20 mouse cellular contexts compared by ENCODE assay signal in genomic region chr13:63015362-63015761, GRCm38 (mm10). TPM values are rescaled to one million over a fixed set of nuclear protein-coding genes. Genes with fewer than 3 reads are reported as not detected.
DNase-seq lines count a peak whose midpoint lies in the region; ATAC-seq and TF ChIP-seq lines count a peak whose summit lies in the region.
"Had no signal": no experiment of that assay in that cellular context is flagged by ENCODE, and none has a peak within 500 bp of the region (broad histone marks: within the 10 kb centered on the region; RNA-seq: fewer than 3 reads in every experiment).

No protein-coding gene starts in this region.

- no peak for TF ChIP-seq CTCF in forebrain, postnatal 0 days (IDR thresholded peaks at IDR 0.05; ENCODE audit: low read depth)

- H3K27ac ChIP-seq in forebrain, postnatal 0 days (ENCODE audit: low read depth, low read length), result peak overlapping the region; percentile 35; the same call in 1 of the 2 replicates
- no peak overlapping the region for H3K27ac ChIP-seq in forebrain, embryonic 10.5 days
- no peak overlapping the region for H3K27ac ChIP-seq in midbrain, embryonic 15.5 days
- no peak overlapping the region for H3K27ac ChIP-seq in midbrain, embryonic 10.5 days (replicated peaks)
- no peak overlapping the region for H3K27ac ChIP-seq in hindbrain, embryonic 16.5 days (ENCODE audit: low read depth, low read length)
- no peak overlapping the region for H3K27ac ChIP-seq in embryonic facial prominence, embryonic 10.5 days (replicated peaks)
- H3K27ac ChIP-seq: embryonic facial prominence, embryonic 13.5 days had no signal

- no peaks in the 10 kb centered on the region for H3K36me3 ChIP-seq in forebrain, postnatal 0 days (ENCODE audit: insufficient read depth)
- no peaks in the 10 kb centered on the region; the same call in 1 of the 2 replicates for H3K36me3 ChIP-seq in forebrain, embryonic 10.5 days (replicated peaks)
- no peaks in the 10 kb centered on the region for H3K36me3 ChIP-seq in midbrain, embryonic 15.5 days (replicated peaks)
- H3K36me3 ChIP-seq in midbrain, embryonic 10.5 days, result no peaks in the 10 kb centered on the region
- no peaks in the 10 kb centered on the region for H3K36me3 ChIP-seq in hindbrain, embryonic 16.5 days (ENCODE audit: control insufficient read depth, insufficient read depth, low read length)
- H3K36me3 ChIP-seq in embryonic facial prominence, embryonic 10.5 days (replicated peaks), result no peaks in the 10 kb centered on the region
- H3K36me3 ChIP-seq: embryonic facial prominence, embryonic 13.5 days had no signal

- no peaks in the 10 kb centered on the region for H3K9me3 ChIP-seq in forebrain, postnatal 0 days (ENCODE audit: low read length)
- no peaks in the 10 kb centered on the region for H3K9me3 ChIP-seq in forebrain, embryonic 10.5 days
- no peaks in the 10 kb centered on the region for H3K9me3 ChIP-seq in midbrain, embryonic 15.5 days
- no peaks in the 10 kb centered on the region for H3K9me3 ChIP-seq in midbrain, embryonic 10.5 days (replicated peaks)
- H3K9me3 ChIP-seq in hindbrain, embryonic 16.5 days (ENCODE audit: control insufficient read depth, low read length), result no peaks in the 10 kb centered on the region
- H3K9me3 ChIP-seq in embryonic facial prominence, embryonic 10.5 days, result no peaks in the 10 kb centered on the region
- H3K9me3 ChIP-seq: embryonic facial prominence, embryonic 13.5 days had no signal

- no peak for DNase-seq in forebrain, postnatal 0 days
- DNase-seq in forebrain, embryonic 10.5 days (ENCODE audit: extremely low spot score, low spot score), result no peak
- no peak for DNase-seq in midbrain, embryonic 10.5 days (ENCODE audit: low spot score)
- no peak for DNase-seq in frontal cortex, adult 2 months (ENCODE audit: extremely low spot score in 1 of 2, low spot score in 1 of 2)
- DNase-seq in embryonic facial prominence, embryonic 10.5 days (ENCODE audit: low spot score), result no peak
- DNase-seq: adrenal gland, adult 2 months; cerebellum, adult 9-11 months; gastrocnemius, postnatal 25 days; heart, postnatal 10 days; kidney, adult 8-10 months; kidney, postnatal 25 days; liver; thymus, postnatal 4 days had no signal

- no peaks in the 10 kb centered on the region for H3K4me1 ChIP-seq in forebrain, postnatal 0 days (ENCODE audit: insufficient read depth)
- H3K4me1 ChIP-seq in forebrain, embryonic 10.5 days, result peaks cover 3% of the 10 kb centered on the region; the same call in 1 of the 2 replicates
- peaks cover 20% of the 10 kb centered on the region; the same call in 1 of the 2 replicates for H3K4me1 ChIP-seq in midbrain, embryonic 15.5 days
- H3K4me1 ChIP-seq in midbrain, embryonic 10.5 days, result no peaks in the 10 kb centered on the region
- H3K4me1 ChIP-seq in hindbrain, embryonic 16.5 days (ENCODE audit: control insufficient read depth, insufficient read depth, low read depth, low read length), result no peaks in the 10 kb centered on the region; the same call in 1 of the 2 replicates
- no peaks in the 10 kb centered on the region for H3K4me1 ChIP-seq in embryonic facial prominence, embryonic 10.5 days

- no peaks in the 10 kb centered on the region for H3K27me3 ChIP-seq in forebrain, postnatal 0 days (ENCODE audit: insufficient read depth, low read length)
- no peaks in the 10 kb centered on the region for H3K27me3 ChIP-seq in forebrain, embryonic 10.5 days (ENCODE audit: poor library complexity, severe bottlenecking)
- H3K27me3 ChIP-seq in midbrain, embryonic 15.5 days (replicated peaks), result no peaks in the 10 kb centered on the region
- H3K27me3 ChIP-seq in midbrain, embryonic 10.5 days (ENCODE audit: low read depth, poor library complexity, severe bottlenecking), result no peaks in the 10 kb centered on the region
- H3K27me3 ChIP-seq in hindbrain, embryonic 16.5 days (replicated peaks; ENCODE audit: control insufficient read depth, insufficient read depth, low read length), result no peaks in the 10 kb centered on the region
- no peaks in the 10 kb centered on the region for H3K27me3 ChIP-seq in embryonic facial prominence, embryonic 10.5 days (replicated peaks; ENCODE audit: low read depth, poor library complexity, severe bottlenecking)
- H3K27me3 ChIP-seq: CH12.LX; embryonic facial prominence, embryonic 13.5 days had no signal

- H3K9ac ChIP-seq in forebrain, postnatal 0 days, result no peak overlapping the region
- H3K9ac ChIP-seq in midbrain, embryonic 15.5 days, result no peak overlapping the region
- H3K9ac ChIP-seq in hindbrain, embryonic 16.5 days (ENCODE audit: low read depth, low read length), result no peak overlapping the region
- H3K9ac ChIP-seq: embryonic facial prominence, embryonic 13.5 days had no signal

- WGBS in forebrain, postnatal 0 days, result 65% methylated on average over 4 of the region's 4 CpGs
- 84% methylated on average over 4 of the region's 4 CpGs for WGBS in forebrain, embryonic 10.5 days
- WGBS in midbrain, embryonic 15.5 days, result 72% methylated on average over 4 of the region's 4 CpGs
- 84% methylated on average over 4 of the region's 4 CpGs for WGBS in midbrain, embryonic 10.5 days
- 74% methylated on average over 4 of the region's 4 CpGs for WGBS in hindbrain, embryonic 16.5 days
- WGBS in embryonic facial prominence, embryonic 10.5 days, result 82% methylated on average over 4 of the region's 4 CpGs

- no peak overlapping the region for H3K4me3 ChIP-seq in forebrain, postnatal 0 days (ENCODE audit: low read depth, low read length)
- no peak overlapping the region for H3K4me3 ChIP-seq in forebrain, embryonic 10.5 days
- no peak overlapping the region for H3K4me3 ChIP-seq in midbrain, embryonic 15.5 days
- H3K4me3 ChIP-seq in midbrain, embryonic 10.5 days, result no peak overlapping the region
- H3K4me3 ChIP-seq in hindbrain, embryonic 16.5 days (ENCODE audit: low read length), result no peak overlapping the region
- H3K4me3 ChIP-seq in embryonic facial prominence, embryonic 10.5 days, result no peak overlapping the region
- H3K4me3 ChIP-seq: embryonic facial prominence, embryonic 13.5 days had no signal

- peak; percentile 58; the same call in 1 of the 2 replicates for ATAC-seq in forebrain, postnatal 0 days
- ATAC-seq in midbrain, embryonic 15.5 days (replicated peaks), result peak; percentile 75
- peak; percentile 46; the same call in 1 of the 2 replicates for ATAC-seq in hindbrain, embryonic 16.5 days
- ATAC-seq: inflammation-experienced regulatory T-cells, adult 6 months; lung, postnatal 0 days had no signal

- no peak overlapping the region for H3K4me2 ChIP-seq in forebrain, postnatal 0 days (ENCODE audit: low read depth)
- no peak overlapping the region for H3K4me2 ChIP-seq in midbrain, embryonic 15.5 days
- H3K4me2 ChIP-seq in hindbrain, embryonic 16.5 days (ENCODE audit: low read length), result no peak overlapping the region
- H3K4me2 ChIP-seq: embryonic facial prominence, embryonic 13.5 days; heart, embryonic 11.5 days had no signal

RNA-seq across cellular contexts. Expression of gene 2010111I01Rik, which starts 50.7 kb away (rescaled TPM):
- 33.2 and 47.8 TPM in 2 replicates for total RNA-seq in forebrain, postnatal 0 days (2014; rRNA removed)
- polyA plus RNA-seq in forebrain, postnatal 0 days (2015; fragmentation: Nextera tagmentation; extraction: Ambion mirVana), result 17.6 and 20.3 TPM in 2 replicates
- polyA plus RNA-seq in forebrain, embryonic 10.5 days (2016; fragmentation: Nextera tagmentation; extraction: Ambion mirVana), result 43.9 and 45.6 TPM in 2 replicates
- 24.0 and 29.0 TPM in 2 replicates for polyA plus RNA-seq in midbrain, embryonic 15.5 days (2015; fragmentation: Nextera tagmentation; extraction: Ambion mirVana)
- 28.5 and 33.9 TPM in 2 replicates for polyA plus RNA-seq in midbrain, embryonic 10.5 days (2016; fragmentation: Nextera tagmentation; extraction: Ambion mirVana)
- 28.6 and 30.1 TPM in 2 replicates for polyA plus RNA-seq in hindbrain, embryonic 16.5 days (2015; fragmentation: Nextera tagmentation; extraction: Ambion mirVana)
- 92.7 and 95.5 TPM in 2 replicates for polyA plus RNA-seq in frontal cortex, adult 2 months (2012; rRNA removed)
- 67.1 and 88.8 TPM in 2 replicates for polyA plus RNA-seq in embryonic facial prominence, embryonic 10.5 days (2016; fragmentation: Nextera tagmentation; extraction: Ambion mirVana)
